Mouse (Mus musculus) hindbrain, embryonic 12.5 days (tissue): ENCODE data around the gene Dnttip1. TPM values are rescaled to one million over a fixed set of nuclear protein-coding genes. Genes with fewer than 3 reads are reported as not detected.
A peak's percentile ranks its signal among the peaks of the same experiment; 100 is the strongest.
"Not testable (repeated sequence)": the region's sequence is repeated elsewhere in the genome, so short reads cannot be mapped to it uniquely, and the experiment has no call there.

ENCODE experiments used
- ATAC-seq: fragments of 200-750 bp; cut with Nextera tagmentation; 2 replicates; pipeline ENCODE4 v1.8.0; 2017; ENCODE audit warnings: moderate TSS enrichment; ENCODE audit not compliant: low FRiP score
- H3K27ac ChIP-seq: fragments of 300-500 bp; sonication (generic); 2 replicates; pipeline ENCODE4 v1.5.1; 2016; ENCODE audit warnings: mild to moderate bottlenecking
- H3K27me3 ChIP-seq: fragments of 300-500 bp; sonication (generic); 2 replicates; pipeline ENCODE4 v1.6.1; 2016; ENCODE audit warnings: mild to moderate bottlenecking
- H3K36me3 ChIP-seq: fragments of 300-500 bp; sonication (generic); 2 replicates; pipeline ENCODE4 v1.6.1; 2016; ENCODE audit warnings: mild to moderate bottlenecking
- H3K4me1 ChIP-seq: fragments of 300-500 bp; sonication (generic); 2 replicates; pipeline ENCODE4 v1.6.1; 2016
- H3K4me2 ChIP-seq: fragments of 300-500 bp; sonication (generic); replicated peaks from 2 replicates; pipeline ENCODE4 v1.6.1; 2016; ENCODE audit warnings: mild to moderate bottlenecking
- H3K4me3 ChIP-seq: fragments of 300-500 bp; sonication (generic); 2 replicates; pipeline ENCODE4 v1.5.1; 2016; ENCODE audit warnings: mild to moderate bottlenecking
- H3K9ac ChIP-seq: fragments of 300-500 bp; sonication (generic); 2 replicates; pipeline ENCODE4 v1.6.1; 2016; ENCODE audit warnings: mild to moderate bottlenecking, moderate library complexity
- H3K9me3 ChIP-seq: fragments of 300-500 bp; sonication (generic); replicated peaks from 2 replicates; pipeline ENCODE4 v1.6.1; 2016; ENCODE audit warnings: mild to moderate bottlenecking
- WGBS: fragments of 180-500 bp; shearing (Covaris S2); methylation state at CpG from one replicate; pipeline ENCODE4 v1.1.7; 2016; 5-methylcytosine and 5-hydroxymethylcytosine counted together
- polyA plus RNA-seq: library from polyadenylated mRNA; unstranded; fragments of >200 nt; fragmentation: Nextera tagmentation; extraction: Ambion mirVana; gene quantifications from 2 replicates; pipeline ENCODE4 v1.2.1, GENCODE M21; 2016

Gene Dnttip1
- polyA plus RNA-seq, 1 experiment from 2014 or later: 89.7 TPM

DNA sequence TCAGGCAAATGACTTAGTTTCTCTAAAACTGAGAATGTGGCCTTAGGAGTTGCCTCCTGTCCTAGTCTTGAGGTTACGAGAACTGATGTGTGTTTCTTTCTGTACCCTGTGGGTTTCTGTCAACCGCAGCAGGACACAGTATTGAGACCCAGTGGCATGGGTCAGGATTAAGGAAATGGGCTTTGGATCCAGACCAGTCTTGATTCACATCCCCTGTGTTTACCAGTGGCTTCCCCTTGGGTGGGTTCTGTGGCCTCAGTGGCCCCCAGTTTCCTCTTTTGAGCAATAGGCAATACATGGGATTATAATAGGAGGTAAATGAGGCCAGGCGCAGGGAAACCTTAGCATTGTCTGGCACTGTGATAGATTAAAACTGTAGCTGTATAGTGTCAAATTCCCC lies 41.2 kb downstream of the Dnttip1 start:
- no peaks in the 10 kb centered on the region for H3K9me3 ChIP-seq
- peak overlapping the region; percentile 84 for H3K4me2 ChIP-seq
- H3K4me3 ChIP-seq: peak overlapping the region; percentile 68; the same call in 1 of the 2 replicates
- H3K36me3 ChIP-seq: peaks cover 21% of the 10 kb centered on the region
- H3K27me3 ChIP-seq: peaks cover 3% of the 10 kb centered on the region; the same call in 1 of the 2 replicates
- no peak overlapping the region for H3K27ac ChIP-seq
- peaks cover 20% of the 10 kb centered on the region for H3K4me1 ChIP-seq
- H3K9ac ChIP-seq: no peak overlapping the region
- WGBS: 84% methylated on average over 3 of the region's 3 CpGs
- no peak for ATAC-seq

DNA sequence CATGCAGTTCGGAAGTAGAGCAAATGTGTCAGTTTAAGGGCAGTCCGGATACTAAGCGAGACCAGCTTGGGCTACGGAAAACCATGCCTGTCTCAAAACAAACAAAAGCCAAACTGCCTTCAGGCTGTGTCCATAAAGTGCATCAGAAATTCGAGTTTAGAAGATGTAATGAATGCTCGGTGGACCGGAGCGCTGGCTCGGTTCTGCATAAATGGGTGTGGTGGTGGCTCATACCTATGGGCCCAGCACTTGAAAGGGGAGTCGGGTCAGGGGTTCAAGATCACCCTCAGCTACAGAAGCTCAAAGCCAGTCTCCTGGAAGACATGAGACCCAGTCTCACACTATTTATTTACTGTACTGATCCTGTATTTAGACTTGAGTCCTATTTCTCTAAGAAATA lies 42.0 kb downstream of the Dnttip1 start:
- Histone ChIP-seq H3K9me3 (no peaks in the 10 kb centered on the region), H3K4me2 (no peak overlapping the region), H3K27me3 (peaks cover 3% of the 10 kb centered on the region; the same call in 1 of the 2 replicates), H3K4me1 (peaks cover 20% of the 10 kb centered on the region), H3K4me3 (no peak overlapping the region), H3K36me3 (peaks cover 29% of the 10 kb centered on the region), H3K9ac (no peak overlapping the region), H3K27ac (no peak overlapping the region)
- no peak for ATAC-seq
- 84% methylated on average over 10 of the region's 10 CpGs for WGBS

DNA sequence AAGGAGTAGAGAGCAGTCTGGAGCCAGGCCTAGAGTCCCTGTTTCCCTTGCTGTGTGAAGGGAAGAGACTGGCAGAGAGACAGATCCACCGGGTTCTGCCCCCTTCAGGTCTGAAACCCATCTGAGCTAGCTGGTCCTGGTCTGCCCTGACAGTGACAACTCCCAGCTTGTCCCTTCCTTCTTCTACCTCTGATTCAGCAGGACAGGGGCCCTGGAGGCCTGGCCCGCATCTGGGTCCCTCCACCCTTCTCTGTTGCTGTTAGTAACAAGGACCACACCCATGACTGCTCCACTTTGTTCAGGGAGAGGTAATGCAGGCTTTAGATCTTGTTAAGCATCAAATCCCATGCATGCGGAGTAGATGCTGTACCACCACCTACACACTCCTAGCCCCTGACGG lies 42.6 kb downstream of the Dnttip1 start:
- Histone ChIP-seq H3K4me3 (no peak overlapping the region), H3K4me1 (peaks cover 20% of the 10 kb centered on the region), H3K27me3 (peaks cover 3% of the 10 kb centered on the region; the same call in 1 of the 2 replicates), H3K36me3 (peaks cover 35% of the 10 kb centered on the region), H3K4me2 (no peak overlapping the region), H3K27ac (no peak overlapping the region), H3K9ac (peak overlapping the region; percentile 23; the same call in 1 of the 2 replicates), H3K9me3 (no peaks in the 10 kb centered on the region)
- 70% methylated on average over 4 of the region's 4 CpGs for WGBS
- ATAC-seq: no peak

DNA sequence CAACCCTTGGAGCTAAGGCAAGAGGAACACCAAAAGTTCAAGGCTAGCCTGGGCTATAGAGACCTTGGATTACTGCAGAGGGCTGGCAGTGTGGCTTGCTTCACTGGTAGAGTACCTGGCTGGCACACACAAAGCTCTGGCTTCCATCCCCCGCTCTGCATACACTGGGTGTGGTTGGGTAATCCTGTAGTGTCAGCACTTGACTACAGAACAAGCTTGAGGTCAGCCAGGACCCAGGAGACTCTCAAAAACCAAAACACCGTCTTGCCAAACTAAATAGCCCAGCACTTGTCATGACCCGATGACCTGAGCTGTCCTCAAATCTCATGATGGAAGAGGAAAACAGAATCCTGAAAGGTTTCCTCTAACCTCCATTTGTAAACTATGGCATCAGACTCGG lies 44.7 kb downstream of the Dnttip1 start:
- peaks cover 44% of the 10 kb centered on the region for H3K36me3 ChIP-seq
- no peak overlapping the region for H3K4me3 ChIP-seq
- H3K27ac ChIP-seq: no peak overlapping the region
- no peaks in the 10 kb centered on the region for H3K9me3 ChIP-seq
- no peak for ATAC-seq
- H3K4me1 ChIP-seq: peaks cover 13% of the 10 kb centered on the region
- no peaks in the 10 kb centered on the region for H3K27me3 ChIP-seq
- WGBS: 86% methylated on average over 4 of the region's 4 CpGs
- H3K9ac ChIP-seq: no peak overlapping the region
- H3K4me2 ChIP-seq: no peak overlapping the region

DNA sequence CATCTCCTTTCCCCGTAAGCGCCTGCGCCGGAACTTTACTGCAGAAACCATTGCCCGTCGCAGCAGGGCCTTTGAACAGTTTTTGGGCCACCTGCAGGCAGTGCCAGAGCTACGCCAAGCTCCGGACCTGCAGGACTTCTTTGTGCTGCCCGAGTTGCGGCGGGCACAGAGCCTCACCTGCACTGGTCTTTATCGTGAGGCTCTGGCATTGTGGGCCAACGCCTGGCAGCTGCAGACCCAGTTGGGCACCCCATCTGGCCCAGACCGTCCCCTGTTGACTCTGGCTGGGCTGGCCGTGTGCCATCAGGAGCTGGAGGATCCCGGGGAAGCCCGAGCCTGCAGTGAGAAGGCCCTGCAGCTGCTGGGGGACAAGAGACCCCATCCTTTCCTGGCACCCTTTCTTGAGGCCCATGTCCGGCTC lies 46.1 kb downstream of the Dnttip1 start:
- peaks cover 4% of the 10 kb centered on the region; the same call in 1 of the 2 replicates for H3K4me1 ChIP-seq
- H3K36me3 ChIP-seq: peaks cover 57% of the 10 kb centered on the region
- no peak for ATAC-seq
- no peak overlapping the region for H3K9ac ChIP-seq
- H3K9me3 ChIP-seq: no peaks in the 10 kb centered on the region
- WGBS: 92% methylated on average over 18 of the region's 18 CpGs
- H3K4me3 ChIP-seq: no peak overlapping the region
- H3K4me2 ChIP-seq: no peak overlapping the region
- no peaks in the 10 kb centered on the region for H3K27me3 ChIP-seq
- H3K27ac ChIP-seq: no peak overlapping the region

DNA sequence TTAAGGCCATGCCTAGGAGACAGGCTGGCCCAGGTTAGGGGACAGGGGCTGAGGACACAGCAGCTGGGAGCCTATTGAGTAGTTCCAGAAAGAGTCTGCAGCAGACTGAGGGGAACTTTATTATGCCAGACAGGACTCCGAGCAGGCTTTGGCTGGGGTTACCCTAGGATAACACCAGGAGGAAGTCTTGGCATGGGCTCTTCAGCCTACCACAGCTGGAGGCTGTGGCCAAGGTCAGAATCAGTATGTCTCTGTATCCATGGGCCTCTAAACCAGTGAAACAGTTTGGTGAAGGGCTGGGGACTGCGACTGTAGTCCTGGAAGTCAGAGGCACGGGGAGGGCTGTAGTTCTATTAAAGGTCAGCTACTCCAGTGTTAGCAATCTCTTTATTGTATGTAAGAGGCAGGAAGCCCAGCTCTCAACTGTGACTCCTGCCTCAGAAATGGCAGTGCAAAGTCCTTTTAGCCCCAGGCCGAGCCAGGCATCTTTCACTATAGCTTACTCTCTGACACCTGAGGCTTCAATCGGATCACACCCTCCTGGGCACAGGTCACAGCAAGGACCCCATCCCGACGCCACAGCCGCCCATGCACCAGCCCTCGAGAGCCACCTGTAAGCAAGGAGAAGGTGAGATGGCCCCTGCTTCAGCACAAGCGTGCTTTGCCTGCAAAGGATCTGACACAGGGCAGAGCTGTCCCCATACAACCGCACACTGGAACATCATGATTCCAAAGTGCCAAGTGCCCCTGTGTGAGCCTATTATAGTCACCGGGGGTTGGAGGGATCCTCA lies 46.8 kb downstream of the Dnttip1 start:
- no peak overlapping the region for H3K27ac ChIP-seq
- no peak overlapping the region for H3K4me2 ChIP-seq
- WGBS: 95% methylated on average over 12 of the region's 12 CpGs
- no peak overlapping the region for H3K4me3 ChIP-seq
- no peaks in the 10 kb centered on the region for H3K9me3 ChIP-seq
- ATAC-seq: no peak
- no peaks in the 10 kb centered on the region for H3K27me3 ChIP-seq
- peaks cover 60% of the 10 kb centered on the region for H3K36me3 ChIP-seq
- H3K4me1 ChIP-seq: peaks cover 3% of the 10 kb centered on the region; the same call in 1 of the 2 replicates
- no peak overlapping the region for H3K9ac ChIP-seq

DNA sequence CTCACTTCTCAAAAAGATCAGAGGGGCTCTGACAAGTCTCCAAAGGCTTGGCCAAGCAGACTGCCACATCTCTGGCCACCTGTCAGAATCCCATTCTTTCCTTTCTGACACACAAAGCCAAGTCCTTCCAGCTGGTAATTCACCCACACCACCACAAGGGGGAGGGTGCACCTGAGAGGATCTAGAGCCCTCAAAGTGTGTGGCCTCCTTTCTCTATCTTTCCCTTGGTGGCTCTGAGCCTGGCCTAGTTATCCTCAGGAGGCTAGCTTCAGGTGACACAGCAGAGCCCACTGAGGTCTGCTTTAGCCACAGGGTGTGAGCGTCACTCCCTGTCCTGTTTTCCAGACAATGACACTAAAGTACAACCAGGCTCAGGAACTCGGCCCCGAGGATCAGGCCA lies 47.5 kb downstream of the Dnttip1 start:
- H3K27ac ChIP-seq: no peak overlapping the region
- no peaks in the 10 kb centered on the region for H3K9me3 ChIP-seq
- no peak overlapping the region for H3K4me3 ChIP-seq
- 90% methylated on average over 3 of the region's 3 CpGs for WGBS
- H3K9ac ChIP-seq: no peak overlapping the region
- H3K36me3 ChIP-seq: peaks cover 64% of the 10 kb centered on the region
- ATAC-seq: no peak
- H3K4me1 ChIP-seq: peaks cover 3% of the 10 kb centered on the region; the same call in 1 of the 2 replicates
- no peak overlapping the region for H3K4me2 ChIP-seq
- H3K27me3 ChIP-seq: no peaks in the 10 kb centered on the region

DNA sequence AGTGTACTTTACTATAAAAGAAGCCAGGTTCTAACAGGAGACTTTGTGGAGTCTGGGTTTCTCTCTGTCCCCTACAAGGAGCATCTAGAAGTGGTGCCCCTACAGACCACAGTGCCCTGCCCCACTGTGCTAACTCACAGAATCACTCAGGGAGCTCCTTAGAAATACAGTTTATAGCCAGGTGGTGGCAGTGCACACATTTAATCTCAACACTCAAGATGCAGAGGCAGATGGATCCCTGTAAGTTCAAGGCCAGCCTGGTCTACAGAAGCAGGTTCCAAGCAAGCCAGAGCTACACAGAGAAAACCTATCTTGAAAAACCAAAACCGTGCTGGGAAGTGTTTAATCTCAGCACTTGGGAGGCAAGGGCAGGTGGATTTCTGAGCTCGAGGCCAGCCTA lies 48.0 kb downstream of the Dnttip1 start:
- H3K9me3 ChIP-seq: no peaks in the 10 kb centered on the region
- H3K9ac ChIP-seq: no peak overlapping the region
- no peak overlapping the region for H3K4me3 ChIP-seq
- no peaks in the 10 kb centered on the region for H3K4me1 ChIP-seq
- no peak overlapping the region for H3K27ac ChIP-seq
- H3K36me3 ChIP-seq: peaks cover 65% of the 10 kb centered on the region
- WGBS: 92% methylated on average over 2 of the region's 2 CpGs
- H3K27me3 ChIP-seq: no peaks in the 10 kb centered on the region
- no peak for ATAC-seq
- H3K4me2 ChIP-seq: no peak overlapping the region

DNA sequence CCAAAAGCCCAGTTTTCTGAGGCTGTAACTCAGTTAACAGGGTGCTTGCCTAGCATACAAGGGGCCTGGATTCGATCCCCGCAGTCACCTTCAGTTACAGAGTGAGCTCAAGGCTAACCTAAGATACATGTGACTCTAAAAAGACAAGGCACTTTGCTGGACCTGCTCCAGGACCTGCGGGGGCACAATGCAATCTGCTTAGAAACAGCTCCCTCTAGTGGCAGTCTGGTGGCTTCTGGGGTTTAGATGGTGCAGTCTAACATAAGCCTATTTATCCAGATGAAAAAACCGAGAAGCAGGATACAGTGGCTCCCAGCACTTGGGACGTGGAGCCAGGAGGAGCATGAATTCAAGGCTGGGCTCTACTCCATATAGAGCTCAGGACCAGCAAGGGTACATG lies 48.5 kb downstream of the Dnttip1 start:
- WGBS: 36% methylated on average over 5 of the region's 5 CpGs
- Histone ChIP-seq H3K27me3 (no peaks in the 10 kb centered on the region), H3K36me3 (peaks cover 67% of the 10 kb centered on the region), H3K9ac (no peak overlapping the region), H3K9me3 (no peaks in the 10 kb centered on the region), H3K4me3 (no peak overlapping the region), H3K27ac (no peak overlapping the region), H3K4me2 (no peak overlapping the region), H3K4me1 (no peaks in the 10 kb centered on the region)
- peak; percentile 52; the same call in 1 of the 2 replicates for ATAC-seq

DNA sequence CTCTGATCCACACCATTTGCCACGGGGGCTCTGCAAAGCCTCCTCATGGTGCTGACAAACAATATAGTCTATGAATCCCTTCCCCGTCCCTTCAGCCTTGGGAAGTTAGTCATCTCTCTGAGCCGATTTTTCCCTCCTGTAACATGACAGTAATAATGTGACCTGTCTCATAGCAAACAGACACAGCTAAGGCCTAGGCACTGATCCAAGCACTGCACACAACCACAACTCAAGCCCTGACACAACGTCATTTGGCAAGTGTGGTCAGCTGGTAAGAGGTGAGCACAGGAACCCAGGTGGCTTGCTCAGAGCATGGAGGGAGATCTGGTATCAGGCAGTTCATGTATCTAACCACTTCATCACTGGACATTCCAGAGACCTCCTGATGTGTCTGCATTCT lies 50.1 kb downstream of the Dnttip1 start:
- H3K9ac ChIP-seq: no peak overlapping the region
- no peak for ATAC-seq
- no peaks in the 10 kb centered on the region for H3K4me1 ChIP-seq
- H3K36me3 ChIP-seq: peaks cover 69% of the 10 kb centered on the region
- H3K4me3 ChIP-seq: no peak overlapping the region
- H3K27me3 ChIP-seq: no peaks in the 10 kb centered on the region
- 88% methylated on average over 4 of the region's 4 CpGs for WGBS
- H3K27ac ChIP-seq: no peak overlapping the region
- no peak overlapping the region for H3K4me2 ChIP-seq
- H3K9me3 ChIP-seq: no peaks in the 10 kb centered on the region

DNA sequence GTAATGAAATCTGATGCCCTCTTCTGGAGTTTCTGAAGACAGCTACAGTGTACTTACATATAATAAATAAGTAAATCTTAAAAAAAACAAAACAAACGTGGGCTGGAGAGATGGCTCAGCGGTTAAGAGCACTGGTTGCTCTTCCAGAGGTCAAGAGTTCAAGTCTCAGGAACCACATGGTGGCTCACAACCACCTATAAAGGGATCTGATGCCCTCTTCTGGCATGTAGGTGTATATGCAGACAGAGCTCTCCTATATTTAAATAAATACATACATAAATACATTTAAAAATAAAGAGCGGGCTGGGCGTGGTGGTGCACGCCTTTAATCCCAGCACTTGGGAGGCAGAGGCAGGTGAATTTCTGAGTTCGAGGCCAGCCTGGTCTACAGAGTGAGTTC lies 52.8 kb downstream of the Dnttip1 start:
- not testable (repeated sequence) for H3K4me2 ChIP-seq, H3K4me1 ChIP-seq, H3K27ac ChIP-seq, ATAC-seq, H3K9me3 ChIP-seq, H3K9ac ChIP-seq, H3K27me3 ChIP-seq, H3K4me3 ChIP-seq
- 88% methylated on average over 6 of the region's 6 CpGs for WGBS
- H3K36me3 ChIP-seq: peaks cover 53% of the 10 kb centered on the region

DNA sequence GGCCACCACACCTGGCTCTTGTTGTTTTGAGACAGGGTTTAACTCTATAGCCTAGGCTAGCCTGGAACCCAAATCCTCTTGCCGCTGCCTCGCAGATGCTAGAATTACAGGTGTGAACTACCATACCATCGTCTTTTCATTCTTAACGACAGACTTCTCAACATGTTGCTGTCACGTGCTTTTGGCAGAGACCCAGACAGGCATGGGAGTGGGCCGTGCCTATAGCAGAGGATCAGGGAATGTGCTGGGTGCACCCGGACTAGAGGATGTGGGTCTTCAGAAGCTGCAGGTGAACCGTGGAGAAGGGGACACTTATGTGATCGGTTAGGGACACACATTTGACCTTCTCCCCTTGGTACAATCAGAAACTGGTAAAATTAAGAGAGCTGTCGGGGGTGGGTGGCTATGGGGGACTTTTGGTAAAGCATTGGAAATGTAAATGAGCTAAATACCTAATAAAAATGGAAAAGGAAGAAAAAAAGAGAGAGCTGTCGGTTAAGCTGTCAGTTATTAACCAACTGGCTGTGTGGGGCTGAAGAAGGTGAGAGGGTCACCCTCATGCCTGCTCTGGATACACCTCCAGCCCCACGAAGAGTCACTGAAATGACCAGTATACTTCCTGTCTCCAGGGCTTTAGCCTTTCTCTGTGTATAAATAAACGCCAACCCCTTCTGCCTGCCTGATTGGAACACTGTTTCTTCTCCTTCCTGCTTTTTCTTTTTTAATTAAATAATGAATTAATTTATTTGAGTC lies 54.6 kb downstream of the Dnttip1 start:
- H3K4me3 ChIP-seq: no peak overlapping the region
- no peaks in the 10 kb centered on the region for H3K27me3 ChIP-seq
- H3K4me2 ChIP-seq: no peak overlapping the region
- H3K27ac ChIP-seq: no peak overlapping the region
- ATAC-seq: no peak
- peaks cover 16% of the 10 kb centered on the region for H3K4me1 ChIP-seq
- H3K9me3 ChIP-seq: no peaks in the 10 kb centered on the region
- H3K36me3 ChIP-seq: peaks cover 45% of the 10 kb centered on the region
- H3K9ac ChIP-seq: no peak overlapping the region
- WGBS: 96% methylated on average over 13 of the region's 13 CpGs
